Mouse (Mus musculus): ENCODE data around the gene Zdhhc19.

DNA sequence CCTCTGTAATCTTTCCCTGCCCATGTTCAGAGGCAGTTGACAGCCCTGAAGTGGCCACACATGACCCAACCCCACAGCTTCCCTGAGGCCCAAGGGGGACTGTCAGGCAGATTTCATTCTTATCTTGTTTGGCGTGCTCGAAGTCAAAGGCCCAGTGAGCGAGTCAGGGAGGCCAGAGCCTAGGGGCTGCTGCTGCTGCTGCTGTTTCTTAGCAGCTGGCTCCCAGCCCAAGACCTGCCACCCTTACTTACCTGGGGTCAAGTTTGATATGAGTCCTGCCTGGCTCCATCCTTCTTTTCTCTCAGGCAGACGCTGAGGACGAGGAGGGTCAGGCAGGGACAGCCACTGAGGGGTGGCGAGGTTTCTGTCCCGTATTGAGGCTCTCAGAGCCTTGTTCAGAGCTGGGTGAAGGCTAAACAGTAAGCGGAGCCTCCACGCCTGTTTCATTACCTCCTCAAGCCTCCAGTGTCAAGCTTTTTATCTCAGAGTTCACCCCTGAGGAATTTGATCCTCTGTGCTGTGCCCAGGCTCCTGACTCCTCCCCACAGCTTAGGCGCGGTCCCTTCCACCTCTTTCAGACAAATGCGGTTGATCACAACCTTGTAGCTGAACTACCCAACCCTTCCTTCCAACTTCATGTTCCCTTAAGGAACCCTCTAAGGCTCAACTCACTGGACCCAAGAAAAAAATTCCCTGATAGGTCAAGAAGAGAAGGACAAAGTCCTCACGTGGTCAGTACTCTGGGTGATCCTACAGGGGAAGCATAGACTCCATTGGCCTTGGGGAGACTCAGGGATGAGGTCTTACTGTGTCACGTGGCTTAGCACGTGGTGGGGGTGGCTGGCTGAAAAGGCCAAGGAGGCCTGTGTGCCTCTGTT is 8.6 kb upstream of the Zdhhc19 start, which contains the start of gene Slc51a:
- TF ChIP-seq CTCF (IDR thresholded peaks at IDR 0.05) (no peak), EP300 (IDR thresholded peaks at IDR 0.05) (no peak)
